Mouse (Mus musculus): ENCODE data around the gene Slc25a30. TPM values are rescaled to one million over a fixed set of nuclear protein-coding genes. Genes with fewer than 3 reads are reported as not detected.

The Slc25a30 gene
- polyA plus RNA-seq (2015; fragmentation: Nextera tagmentation; extraction: Ambion mirVana): 22.7 and 24.3 TPM in 2 replicates

DNA sequence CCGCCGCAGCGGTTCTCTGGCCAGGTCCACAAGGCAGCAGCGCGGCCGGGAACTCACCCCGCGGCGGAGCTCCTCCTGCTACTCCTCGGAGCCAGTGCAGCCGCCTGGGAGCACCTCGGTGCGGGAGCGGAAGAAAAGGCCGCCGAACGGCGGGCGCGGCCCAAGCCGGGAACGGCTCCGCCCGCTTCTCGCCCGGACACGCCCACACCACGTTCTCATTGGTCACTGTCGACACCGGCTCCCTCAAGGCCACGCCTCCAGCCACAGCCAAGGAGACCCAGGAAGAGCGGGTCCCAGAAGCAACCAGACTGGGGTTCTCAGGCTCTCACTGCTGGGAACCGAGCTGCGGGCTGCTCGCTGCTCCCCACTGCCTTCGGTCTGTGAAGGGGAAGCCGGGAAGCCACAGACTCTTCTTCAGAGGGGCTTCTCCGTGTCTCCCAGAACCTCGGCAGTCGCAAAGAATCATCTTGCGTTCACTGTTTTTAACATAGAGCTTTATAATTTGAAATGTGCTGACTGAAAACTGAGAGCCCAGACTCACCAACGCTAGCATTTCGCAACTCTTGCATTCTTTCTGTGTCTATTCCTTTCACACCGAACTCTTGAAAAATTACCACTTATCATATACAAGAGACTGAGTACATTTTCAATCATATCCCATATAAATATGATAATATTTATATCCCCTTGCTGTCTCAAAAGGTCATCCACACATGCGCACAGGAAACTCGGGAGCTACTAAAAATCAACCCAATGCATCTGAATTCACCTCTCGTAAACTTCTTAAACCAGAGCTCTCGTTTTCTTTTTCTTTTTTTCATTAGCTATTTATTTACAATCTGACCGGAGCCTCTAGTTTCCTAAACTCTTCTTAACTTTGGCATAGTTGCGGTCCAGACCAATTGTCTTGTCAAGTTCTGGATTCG lies at the start of gene Slc25a30:
Slc25a30 (minus strand) TSS at position 170 of the 926 bp plus-strand sequence.
- Histone ChIP-seq H3K4me3 (replicated peaks; ENCODE audit: low read depth, low read length) (peak within 1 kb of the TSS; percentile 59), H3K27ac (peak within 1 kb of the TSS; percentile 89), H3K9me3 (replicated peaks; ENCODE audit: low read length) (no peaks in the 10 kb centered on the region), H3K4me2 (ENCODE audit: low read length) (peak within 1 kb of the TSS; percentile 62), H3K4me1 (replicated peaks; ENCODE audit: insufficient read depth, low read length) (0 out of 2 replicates have a peak, but pooled peaks cover 3% of the 10 kb centered on the region), H3K9ac (ENCODE audit: low read depth, low read length) (peak within 1 kb of the TSS; percentile 64), H3K27me3 (ENCODE audit: insufficient read depth, low read length) (no peaks in the 10 kb centered on the region), H3K36me3 (ENCODE audit: insufficient read depth, low read length) (0 out of 2 replicates have a peak, but pooled peaks cover under 1% of the 10 kb centered on the region)
- 6% methylated on average over 51 of the region's 51 CpGs for WGBS
- ATAC-seq (replicated peaks; ENCODE audit: low FRiP score, low read depth) (peak; percentile 99), DNase-seq (ENCODE audit: low spot score) (peak; percentile 98)
- TF ChIP-seq CTCF (IDR thresholded peaks at IDR 0.05; ENCODE audit: low read depth): no peak

DNA sequence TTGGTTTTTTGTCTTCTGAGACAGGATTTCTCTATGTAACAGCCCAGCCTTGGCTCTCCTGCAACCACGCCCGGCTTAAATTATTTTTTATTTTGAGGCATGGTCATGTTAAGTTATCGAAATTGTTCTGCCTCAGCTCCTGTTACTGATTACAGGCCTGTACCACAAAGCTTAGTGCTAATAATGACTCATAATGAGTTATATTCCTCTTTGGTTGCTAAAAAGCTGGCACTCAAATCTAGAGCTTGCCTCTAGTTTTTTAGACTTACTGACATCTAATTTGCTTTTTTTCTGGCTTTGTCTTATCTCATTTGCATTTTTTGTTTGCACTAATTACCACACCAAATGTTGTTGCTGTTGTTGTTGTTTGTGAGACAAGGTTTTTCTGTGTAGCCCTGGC lies 49.7 kb upstream of the Slc25a30 start:
- H3K4me2 ChIP-seq (ENCODE audit: low read length): no peak overlapping the region
- WGBS: 94% methylated on average over 3 of the region's 3 CpGs
- H3K4me3 ChIP-seq (replicated peaks; ENCODE audit: low read depth, low read length): no peak overlapping the region
- H3K36me3 ChIP-seq (ENCODE audit: insufficient read depth, low read length): no peaks in the 10 kb centered on the region
- no peak for DNase-seq (ENCODE audit: low spot score)
- H3K27me3 ChIP-seq (ENCODE audit: insufficient read depth, low read length): no peaks in the 10 kb centered on the region
- H3K9ac ChIP-seq (ENCODE audit: low read depth, low read length): no peak overlapping the region
- no peak for TF ChIP-seq CTCF (IDR thresholded peaks at IDR 0.05; ENCODE audit: low read depth)
- ATAC-seq (replicated peaks; ENCODE audit: low FRiP score, low read depth): no peak
- H3K9me3 ChIP-seq (replicated peaks; ENCODE audit: low read length): no peaks in the 10 kb centered on the region
- no peak overlapping the region for H3K27ac ChIP-seq
- peaks cover 12% of the 10 kb centered on the region for H3K4me1 ChIP-seq (replicated peaks; ENCODE audit: insufficient read depth, low read length)

GRCm38 (mm10) chr14:75834739-75835381 lies 48.0 kb upstream of the Slc25a30 start:
- DNase-seq (ENCODE audit: low spot score) (peak; percentile 84), ATAC-seq (replicated peaks; ENCODE audit: low FRiP score, low read depth) (peak; percentile 70)

DNA sequence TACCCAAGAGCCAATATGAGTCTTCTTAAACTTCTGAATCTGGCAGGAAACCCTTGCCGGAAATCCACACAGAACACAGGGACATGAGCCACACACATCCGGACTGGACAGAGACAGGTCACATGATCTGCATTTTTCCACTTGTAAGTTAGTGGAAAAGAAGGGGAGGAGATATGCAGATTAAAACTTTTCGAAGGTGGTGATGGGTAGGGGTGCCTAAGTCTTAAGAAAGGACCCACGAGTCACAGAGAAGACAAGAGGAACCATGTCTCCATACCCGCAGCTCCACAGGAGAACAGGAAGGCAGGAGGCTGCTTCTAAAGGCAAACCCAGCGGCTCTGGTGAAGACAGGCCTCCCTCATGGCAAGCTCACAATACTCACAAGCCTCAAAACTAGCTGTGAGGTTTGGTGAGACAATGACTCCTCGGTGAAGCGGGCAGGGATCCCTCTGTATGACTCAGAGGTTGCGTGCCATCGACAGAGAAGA lies 47.5 kb upstream of the Slc25a30 start:
- Histone ChIP-seq H3K27me3 (ENCODE audit: insufficient read depth, low read length) (no peaks in the 10 kb centered on the region), H3K9me3 (replicated peaks; ENCODE audit: low read length) (no peaks in the 10 kb centered on the region), H3K4me3 (replicated peaks; ENCODE audit: low read depth, low read length) (peak overlapping the region; percentile 39), H3K27ac (peak overlapping the region; percentile 96), H3K4me1 (replicated peaks; ENCODE audit: insufficient read depth, low read length) (peaks cover 12% of the 10 kb centered on the region), H3K9ac (ENCODE audit: low read depth, low read length) (peak overlapping the region; percentile 62), H3K4me2 (ENCODE audit: low read length) (peak overlapping the region; percentile 98), H3K36me3 (ENCODE audit: insufficient read depth, low read length) (no peaks in the 10 kb centered on the region)
- DNase-seq (ENCODE audit: low spot score) (peak; percentile 99), ATAC-seq (replicated peaks; ENCODE audit: low FRiP score, low read depth) (peak; percentile 93)
- no peak for TF ChIP-seq CTCF (IDR thresholded peaks at IDR 0.05; ENCODE audit: low read depth)
- WGBS: under 1% methylated on average over 10 of the region's 10 CpGs

More at GRCm38 (mm10) chr14:75834739-75835381, 48.0 kb upstream of the Slc25a30 start:
- H3K36me3 ChIP-seq (ENCODE audit: insufficient read depth, low read length): no peaks in the 10 kb centered on the region
- peak; percentile 56 for TF ChIP-seq CTCF (IDR thresholded peaks at IDR 0.05; ENCODE audit: low read depth)
- peak overlapping the region; percentile 39 for H3K4me3 ChIP-seq (replicated peaks; ENCODE audit: low read depth, low read length)
- peak overlapping the region; percentile 62 for H3K9ac ChIP-seq (ENCODE audit: low read depth, low read length)
- no peaks in the 10 kb centered on the region for H3K27me3 ChIP-seq (ENCODE audit: insufficient read depth, low read length)
- peak overlapping the region; percentile 96 for H3K27ac ChIP-seq
- peaks cover 12% of the 10 kb centered on the region for H3K4me1 ChIP-seq (replicated peaks; ENCODE audit: insufficient read depth, low read length)
- no peaks in the 10 kb centered on the region for H3K9me3 ChIP-seq (replicated peaks; ENCODE audit: low read length)
- peak overlapping the region; percentile 98 for H3K4me2 ChIP-seq (ENCODE audit: low read length)
- WGBS: under 1% methylated on average over 16 of the region's 16 CpGs

DNA sequence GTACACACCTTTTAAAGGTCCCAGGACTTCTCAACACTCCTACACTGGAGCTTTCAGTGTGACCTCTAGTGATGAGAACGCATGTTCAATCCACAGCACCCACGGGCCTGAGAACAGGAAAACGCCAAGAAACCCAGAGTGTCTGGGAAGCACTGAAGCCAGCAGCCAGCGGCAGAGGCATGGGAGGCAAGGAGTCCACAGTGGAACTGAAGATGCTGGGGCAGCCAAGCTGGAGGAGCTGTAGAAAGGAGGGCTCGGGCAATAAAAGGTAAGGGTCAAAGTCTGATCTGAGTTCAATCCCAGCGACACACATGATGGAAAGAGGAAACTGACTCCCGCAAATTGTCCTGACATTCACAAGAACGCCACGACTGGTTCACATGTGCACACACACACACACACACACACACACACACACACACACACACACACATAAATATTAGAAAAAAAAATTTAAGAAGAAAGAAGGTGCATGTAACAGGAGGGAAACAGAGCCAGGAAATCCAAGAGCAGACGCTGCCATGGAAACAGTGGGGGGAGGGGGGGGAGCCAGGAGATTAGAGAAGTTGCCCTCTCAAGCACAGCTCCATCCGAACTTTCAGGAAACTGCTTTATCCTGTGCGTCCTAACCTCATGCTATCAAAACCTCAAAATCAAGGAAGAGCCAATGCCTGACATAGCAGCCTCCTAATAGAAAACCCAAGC lies 46.9 kb upstream of the Slc25a30 start:
- Histone ChIP-seq H3K27me3 (ENCODE audit: insufficient read depth, low read length) (no peaks in the 10 kb centered on the region), H3K4me1 (replicated peaks; ENCODE audit: insufficient read depth, low read length) (peaks cover 12% of the 10 kb centered on the region), H3K4me2 (ENCODE audit: low read length) (peak overlapping the region; percentile 98), H3K9me3 (replicated peaks; ENCODE audit: low read length) (no peaks in the 10 kb centered on the region), H3K9ac (ENCODE audit: low read depth, low read length) (peak overlapping the region; percentile 32; the same call in 1 of the 2 replicates), H3K27ac (peak overlapping the region; percentile 96), H3K4me3 (replicated peaks; ENCODE audit: low read depth, low read length) (peak overlapping the region; percentile 39), H3K36me3 (ENCODE audit: insufficient read depth, low read length) (no peaks in the 10 kb centered on the region)
- 2% methylated on average over 12 of the region's 12 CpGs for WGBS
- DNase-seq (ENCODE audit: low spot score): no peak
- TF ChIP-seq CTCF (IDR thresholded peaks at IDR 0.05; ENCODE audit: low read depth): 0 out of 2 replicates have a peak, but pooled peaks have one; percentile 3
- peak; percentile 45 for ATAC-seq (replicated peaks; ENCODE audit: low FRiP score, low read depth)

All from kidney, postnatal 0 days (tissue).